Mouse (Mus musculus): ENCODE data around the gene Lyl1. TPM values are rescaled to one million over a fixed set of nuclear protein-coding genes. Genes with fewer than 3 reads are reported as not detected.
A peak's percentile ranks its signal among the peaks of the same experiment; 100 is the strongest.

Lyl1 gene
- polyA plus RNA-seq, 1 experiment from 2014 or later = 8.3 TPM

GRCm38 (mm10) chr8:84711933-84712758, 10.9 kb downstream of the Lyl1 start:
- peak; percentile 81 for ATAC-seq (ENCODE audit: insufficient read depth, low FRiP score)
- Histone ChIP-seq H3K4me1 (ENCODE audit: control insufficient read depth, insufficient read depth, low read length) (peaks cover 60% of the 10 kb centered on the region), H3K27ac (ENCODE audit: low read length) (peak overlapping the region; percentile 95), H3K4me2 (ENCODE audit: low read depth, low read length) (peak overlapping the region; percentile 11), H3K36me3 (ENCODE audit: control insufficient read depth, insufficient read depth, low read length) (no peaks in the 10 kb centered on the region), H3K9ac (ENCODE audit: low read length) (peak overlapping the region; percentile 62), H3K9me3 (replicated peaks; ENCODE audit: control insufficient read depth, low read length) (no peaks in the 10 kb centered on the region), H3K27me3 (ENCODE audit: control insufficient read depth, insufficient read depth, low read length) (peaks cover 12% of the 10 kb centered on the region), H3K4me3 (replicated peaks; ENCODE audit: low read length) (no peak overlapping the region)
- WGBS = 22% methylated on average over 11 of the region's 11 CpGs

DNA sequence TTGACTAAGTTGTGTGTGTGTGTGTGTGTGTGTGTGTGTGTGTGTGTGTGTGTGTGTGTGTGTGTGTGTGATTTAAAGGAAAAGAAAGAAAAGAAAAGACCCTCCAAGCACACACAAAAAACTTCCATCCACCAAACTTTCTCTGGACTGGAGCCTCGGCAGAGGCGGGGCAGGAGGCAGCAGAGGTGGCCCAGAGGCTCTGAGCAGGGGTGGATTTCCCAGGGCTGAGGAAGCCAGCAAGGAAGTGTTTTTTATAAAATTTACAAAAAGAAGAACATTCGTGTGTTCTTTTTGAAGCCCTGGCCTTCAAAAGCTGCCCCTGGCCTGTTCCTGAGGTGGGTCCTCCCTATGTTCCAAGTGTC, 11.5 kb downstream of the Lyl1 start:
- peak; percentile 45 for ATAC-seq (ENCODE audit: insufficient read depth, low FRiP score)
- 17% methylated on average over 3 of the region's 3 CpGs for WGBS
- peak overlapping the region; percentile 11; the same call in 1 of the 2 replicates for H3K4me2 ChIP-seq (ENCODE audit: low read depth, low read length)

DNA sequence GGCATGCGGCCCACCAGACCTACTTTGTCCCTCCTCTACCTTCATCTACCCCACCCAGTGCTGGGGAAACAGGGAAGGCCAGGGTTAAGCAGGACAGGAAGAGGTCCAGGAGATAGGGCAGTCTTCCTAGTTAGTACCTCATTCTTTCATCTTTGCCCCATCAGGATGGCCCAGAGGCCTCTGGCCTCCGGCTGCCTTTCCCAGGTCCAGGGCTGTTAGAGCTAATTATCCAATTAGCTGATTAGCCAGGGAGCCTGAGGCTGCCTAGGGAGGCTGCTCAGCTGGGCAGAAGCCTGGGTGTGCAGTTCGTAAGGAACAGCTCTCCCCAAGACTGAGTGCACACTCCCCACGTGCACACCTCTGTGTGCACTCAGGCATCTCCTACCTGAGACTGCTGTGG, 12.1 kb downstream of the Lyl1 start:
- H3K9ac ChIP-seq (ENCODE audit: low read length) = peak overlapping the region; percentile 43
- H3K4me1 ChIP-seq (ENCODE audit: control insufficient read depth, insufficient read depth, low read length) = peaks cover 47% of the 10 kb centered on the region
- no peak overlapping the region for H3K4me2 ChIP-seq (ENCODE audit: low read depth, low read length)
- ATAC-seq (ENCODE audit: insufficient read depth, low FRiP score) = no peak
- H3K27me3 ChIP-seq (ENCODE audit: control insufficient read depth, insufficient read depth, low read length) = peaks cover under 1% of the 10 kb centered on the region; the same call in 1 of the 2 replicates
- no peak overlapping the region for H3K4me3 ChIP-seq (replicated peaks; ENCODE audit: low read length)
- no peaks in the 10 kb centered on the region for H3K36me3 ChIP-seq (ENCODE audit: control insufficient read depth, insufficient read depth, low read length)
- H3K9me3 ChIP-seq (replicated peaks; ENCODE audit: control insufficient read depth, low read length) = no peaks in the 10 kb centered on the region
- WGBS = 61% methylated on average over 4 of the region's 4 CpGs
- H3K27ac ChIP-seq (ENCODE audit: low read length) = peak overlapping the region; percentile 95

More for the DNA sequence above, 11.5 kb downstream of the Lyl1 start:
- Histone ChIP-seq H3K4me3 (replicated peaks; ENCODE audit: low read length) (no peak overlapping the region), H3K27ac (ENCODE audit: low read length) (peak overlapping the region; percentile 95), H3K4me1 (ENCODE audit: control insufficient read depth, insufficient read depth, low read length) (peaks cover 54% of the 10 kb centered on the region), H3K9ac (ENCODE audit: low read length) (peak overlapping the region; percentile 43), H3K36me3 (ENCODE audit: control insufficient read depth, insufficient read depth, low read length) (no peaks in the 10 kb centered on the region), H3K27me3 (ENCODE audit: control insufficient read depth, insufficient read depth, low read length) (peaks cover 7% of the 10 kb centered on the region), H3K9me3 (replicated peaks; ENCODE audit: control insufficient read depth, low read length) (no peaks in the 10 kb centered on the region)

GRCm38 (mm10) chr8:84714161-84714560, 12.9 kb downstream of the Lyl1 start:
- Histone ChIP-seq H3K9ac (ENCODE audit: low read length) (peak overlapping the region; percentile 43), H3K4me3 (replicated peaks; ENCODE audit: low read length) (no peak overlapping the region), H3K27ac (ENCODE audit: low read length) (peak overlapping the region; percentile 95), H3K4me2 (ENCODE audit: low read depth, low read length) (no peak overlapping the region), H3K4me1 (ENCODE audit: control insufficient read depth, insufficient read depth, low read length) (peaks cover 40% of the 10 kb centered on the region), H3K27me3 (ENCODE audit: control insufficient read depth, insufficient read depth, low read length) (no peaks in the 10 kb centered on the region; the same call in 1 of the 2 replicates), H3K9me3 (replicated peaks; ENCODE audit: control insufficient read depth, low read length) (no peaks in the 10 kb centered on the region), H3K36me3 (ENCODE audit: control insufficient read depth, insufficient read depth, low read length) (no peaks in the 10 kb centered on the region)
- WGBS = 74% methylated on average over 4 of the region's 4 CpGs
- no peak for ATAC-seq (ENCODE audit: insufficient read depth, low FRiP score)

DNA sequence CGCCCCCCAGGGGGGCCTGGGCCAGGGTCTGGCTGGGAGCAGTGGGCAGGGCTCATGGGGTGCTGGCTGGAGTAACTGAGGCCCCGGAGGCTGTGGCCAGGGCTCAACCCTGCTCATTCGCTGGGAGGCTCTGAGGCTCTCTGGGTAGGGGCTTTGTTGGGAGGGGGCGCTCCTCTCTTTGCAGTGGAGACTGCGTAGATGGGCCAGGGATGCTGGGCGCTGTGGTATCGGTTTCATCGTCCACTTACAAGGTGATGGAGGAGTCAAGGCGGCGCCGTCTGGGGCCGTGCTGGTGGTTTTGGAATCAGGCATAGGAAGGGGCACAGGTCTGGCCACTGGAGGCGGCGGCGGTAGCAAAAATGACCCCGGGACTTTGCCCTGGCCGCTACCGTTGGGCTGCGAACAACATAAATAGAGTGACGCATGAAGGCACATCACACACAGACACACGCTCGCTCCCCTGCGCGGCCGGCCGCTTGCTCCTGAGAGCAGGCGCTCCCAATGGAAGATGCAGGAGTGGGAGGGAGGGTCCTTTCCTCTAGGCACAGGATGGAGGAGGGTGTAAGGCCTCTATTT, 14.7 kb downstream of the Lyl1 start:
- 37% methylated on average over 27 of the region's 27 CpGs for WGBS
- Histone ChIP-seq H3K4me3 (replicated peaks; ENCODE audit: low read length) (no peak overlapping the region), H3K27me3 (ENCODE audit: control insufficient read depth, insufficient read depth, low read length) (no peaks in the 10 kb centered on the region; the same call in 1 of the 2 replicates), H3K9ac (ENCODE audit: low read length) (no peak overlapping the region), H3K9me3 (replicated peaks; ENCODE audit: control insufficient read depth, low read length) (no peaks in the 10 kb centered on the region), H3K4me2 (ENCODE audit: low read depth, low read length) (no peak overlapping the region), H3K27ac (ENCODE audit: low read length) (no peak overlapping the region), H3K36me3 (ENCODE audit: control insufficient read depth, insufficient read depth, low read length) (no peaks in the 10 kb centered on the region), H3K4me1 (ENCODE audit: control insufficient read depth, insufficient read depth, low read length) (peaks cover 35% of the 10 kb centered on the region)
- ATAC-seq (ENCODE audit: insufficient read depth, low FRiP score) = no peak

GRCm38 (mm10) chr8:84716790-84717189, 15.5 kb downstream of the Lyl1 start:
- no peaks in the 10 kb centered on the region; the same call in 1 of the 2 replicates for H3K27me3 ChIP-seq (ENCODE audit: control insufficient read depth, insufficient read depth, low read length)
- 0 out of 2 replicates have a peak overlapping the region, but pooled peaks have one; percentile 17 for H3K9ac ChIP-seq (ENCODE audit: low read length)
- no peak overlapping the region for H3K4me3 ChIP-seq (replicated peaks; ENCODE audit: low read length)
- H3K4me2 ChIP-seq (ENCODE audit: low read depth, low read length) = no peak overlapping the region
- peaks cover 29% of the 10 kb centered on the region for H3K4me1 ChIP-seq (ENCODE audit: control insufficient read depth, insufficient read depth, low read length)
- no peak for ATAC-seq (ENCODE audit: insufficient read depth, low FRiP score)
- no peak overlapping the region for H3K27ac ChIP-seq (ENCODE audit: low read length)
- no peaks in the 10 kb centered on the region for H3K9me3 ChIP-seq (replicated peaks; ENCODE audit: control insufficient read depth, low read length)
- H3K36me3 ChIP-seq (ENCODE audit: control insufficient read depth, insufficient read depth, low read length) = no peaks in the 10 kb centered on the region
- WGBS = 90% methylated on average over 11 of the region's 11 CpGs

- Histone ChIP-seq H3K4me1 (ENCODE audit: control insufficient read depth, insufficient read depth, low read length) (peaks cover 30% of the 10 kb centered on the region), H3K4me2 (ENCODE audit: low read depth, low read length) (no peak overlapping the region), H3K36me3 (ENCODE audit: control insufficient read depth, insufficient read depth, low read length) (no peaks in the 10 kb centered on the region), H3K9ac (ENCODE audit: low read length) (no peak overlapping the region), H3K4me3 (replicated peaks; ENCODE audit: low read length) (no peak overlapping the region), H3K27ac (ENCODE audit: low read length) (no peak overlapping the region), H3K27me3 (ENCODE audit: control insufficient read depth, insufficient read depth, low read length) (no peaks in the 10 kb centered on the region; the same call in 1 of the 2 replicates), H3K9me3 (replicated peaks; ENCODE audit: control insufficient read depth, low read length) (no peaks in the 10 kb centered on the region)
- no peak for ATAC-seq (ENCODE audit: insufficient read depth, low FRiP score)
- WGBS = 81% methylated on average over 5 of the region's 5 CpGs
Observed at GRCm38 (mm10) chr8:84718476-84718875, 17.2 kb downstream of the Lyl1 start.

GRCm38 (mm10) chr8:84718959-84719690, 17.9 kb downstream of the Lyl1 start:
- Histone ChIP-seq H3K9ac (ENCODE audit: low read length) (no peak overlapping the region), H3K4me2 (ENCODE audit: low read depth, low read length) (no peak overlapping the region), H3K4me1 (ENCODE audit: control insufficient read depth, insufficient read depth, low read length) (peaks cover 30% of the 10 kb centered on the region), H3K36me3 (ENCODE audit: control insufficient read depth, insufficient read depth, low read length) (no peaks in the 10 kb centered on the region), H3K9me3 (replicated peaks; ENCODE audit: control insufficient read depth, low read length) (no peaks in the 10 kb centered on the region), H3K27ac (ENCODE audit: low read length) (no peak overlapping the region), H3K4me3 (replicated peaks; ENCODE audit: low read length) (no peak overlapping the region), H3K27me3 (ENCODE audit: control insufficient read depth, insufficient read depth, low read length) (no peaks in the 10 kb centered on the region; the same call in 1 of the 2 replicates)
- 77% methylated on average over 5 of the region's 5 CpGs for WGBS
- ATAC-seq (ENCODE audit: insufficient read depth, low FRiP score) = no peak

- Histone ChIP-seq H3K4me2 (ENCODE audit: low read depth, low read length) (peak overlapping the region; percentile 42; the same call in 1 of the 2 replicates), H3K4me3 (replicated peaks; ENCODE audit: low read length) (no peak overlapping the region), H3K9ac (ENCODE audit: low read length) (peak overlapping the region; percentile 65), H3K27ac (ENCODE audit: low read length) (peak overlapping the region; percentile 99), H3K4me1 (ENCODE audit: control insufficient read depth, insufficient read depth, low read length) (peaks cover 45% of the 10 kb centered on the region), H3K36me3 (ENCODE audit: control insufficient read depth, insufficient read depth, low read length) (no peaks in the 10 kb centered on the region), H3K9me3 (replicated peaks; ENCODE audit: control insufficient read depth, low read length) (no peaks in the 10 kb centered on the region), H3K27me3 (ENCODE audit: control insufficient read depth, insufficient read depth, low read length) (no peaks in the 10 kb centered on the region)
- 47% methylated on average over 6 of the region's 6 CpGs for WGBS
- ATAC-seq (ENCODE audit: insufficient read depth, low FRiP score) = no peak
Observed at GRCm38 (mm10) chr8:84722530-84722849, 21.2 kb downstream of the Lyl1 start.

All from stomach, embryonic 16.5 days (tissue).